Mouse (Mus musculus): Measurements from ENCODE around the gene Suclg1.

Gene Suclg1

DNA sequence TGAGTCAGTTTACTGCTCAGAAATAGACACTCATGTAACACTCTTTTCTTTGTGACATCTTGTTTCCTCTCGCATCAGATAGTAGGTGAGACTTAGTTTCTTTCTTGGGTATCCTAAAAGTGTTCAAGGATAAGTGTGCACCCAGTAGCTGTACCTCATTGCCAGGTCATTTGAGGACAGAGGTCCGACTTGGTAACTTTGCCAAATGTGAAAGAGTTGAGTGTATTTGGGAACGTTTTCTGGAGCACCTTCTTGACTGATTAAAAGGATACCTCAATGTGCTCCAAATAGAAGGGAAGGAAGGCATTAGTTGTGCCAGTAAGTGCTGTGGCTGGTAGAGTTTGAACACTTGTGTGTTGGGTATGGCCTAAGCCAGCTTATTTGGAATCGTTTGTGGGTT is 1.7 kb downstream of the Suclg1 start:
- in situ Hi-C loops (cut with MboI, MseI), result no loop called here

DNA sequence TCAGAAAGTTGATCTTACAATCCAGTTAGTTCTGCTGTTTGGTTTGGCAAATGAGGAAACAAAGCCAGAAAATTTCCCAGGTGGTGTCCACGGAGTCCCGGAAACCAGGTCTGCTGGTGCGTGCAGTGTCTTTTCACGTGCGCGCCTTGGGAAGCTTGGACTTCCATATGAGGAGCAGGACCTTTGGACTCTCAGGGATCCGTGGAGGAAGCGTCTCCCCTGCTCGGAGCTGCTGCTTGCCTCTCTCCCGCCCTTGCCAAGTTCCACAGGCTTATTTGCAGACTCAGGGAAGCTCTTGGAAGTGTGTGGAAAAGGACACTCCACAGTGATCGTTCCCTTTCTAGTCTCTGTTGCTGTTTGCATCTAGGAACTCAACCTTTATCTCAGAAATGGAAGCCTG is 3.2 kb downstream of the Suclg1 start:
- in situ Hi-C loops (cut with MboI, MseI), result no loop called here

DNA sequence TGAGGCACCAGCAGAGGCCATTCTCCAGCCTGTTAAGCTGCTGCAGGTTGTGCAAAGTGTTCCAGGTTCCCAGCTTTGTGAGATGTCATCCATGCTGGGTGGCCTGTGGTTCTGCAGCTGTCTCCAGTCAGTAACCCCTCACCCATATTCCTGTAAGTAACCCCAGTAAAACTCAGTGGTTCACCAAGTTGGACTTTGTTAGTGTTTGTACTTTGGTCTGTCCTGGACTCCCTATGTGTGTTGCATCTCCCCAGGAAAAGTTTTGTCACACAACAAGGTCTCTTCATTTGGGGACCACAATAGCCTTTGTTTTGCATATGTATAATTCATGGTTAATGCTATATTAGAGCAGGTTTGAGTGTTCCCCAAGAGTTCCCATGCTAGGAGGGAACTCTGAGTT is 4.2 kb downstream of the Suclg1 start:
- in situ Hi-C loops (cut with MboI, MseI), result no loop called here

DNA sequence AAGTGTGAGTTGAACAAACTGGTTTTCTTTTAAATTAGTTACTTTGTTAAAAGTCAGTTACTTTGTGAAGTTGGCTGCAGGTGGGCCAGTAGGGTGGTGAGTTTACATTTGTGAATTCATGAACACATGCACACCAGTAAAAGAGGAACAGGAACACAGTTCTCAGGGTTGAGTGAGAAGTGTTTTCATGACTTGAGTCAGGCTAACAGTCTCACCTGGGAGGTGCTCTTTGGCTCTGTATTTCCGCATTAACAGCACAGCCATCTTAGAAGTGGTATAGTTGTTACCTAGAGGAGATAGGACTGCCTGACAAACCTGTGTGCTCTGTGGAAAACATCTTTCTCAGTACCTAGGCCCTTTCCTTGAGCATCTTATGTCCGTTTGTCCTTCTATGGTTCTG is 4.8 kb downstream of the Suclg1 start:
- in situ Hi-C loops (cut with MboI, MseI), result no loop called here

DNA sequence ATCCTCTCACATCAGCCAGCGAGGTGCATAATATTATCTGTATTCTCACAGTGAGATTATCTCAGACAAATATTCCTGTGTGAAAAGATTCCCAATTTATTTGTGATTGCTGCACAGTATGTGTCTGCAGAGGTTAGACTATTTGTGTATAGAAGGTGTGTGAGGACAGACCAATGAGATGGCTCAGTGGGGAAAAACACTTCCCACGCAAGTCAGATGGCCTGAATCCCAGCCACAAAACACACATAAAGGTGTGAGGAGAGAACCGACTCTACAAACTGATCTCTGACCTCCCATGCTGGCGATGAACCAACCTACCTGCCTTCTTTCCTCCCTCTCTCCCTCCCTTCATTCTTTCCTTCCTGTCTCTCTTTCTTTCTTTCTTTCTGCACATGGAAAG is 5.4 kb downstream of the Suclg1 start:
- in situ Hi-C loops (cut with MboI, MseI), result no loop called here

DNA sequence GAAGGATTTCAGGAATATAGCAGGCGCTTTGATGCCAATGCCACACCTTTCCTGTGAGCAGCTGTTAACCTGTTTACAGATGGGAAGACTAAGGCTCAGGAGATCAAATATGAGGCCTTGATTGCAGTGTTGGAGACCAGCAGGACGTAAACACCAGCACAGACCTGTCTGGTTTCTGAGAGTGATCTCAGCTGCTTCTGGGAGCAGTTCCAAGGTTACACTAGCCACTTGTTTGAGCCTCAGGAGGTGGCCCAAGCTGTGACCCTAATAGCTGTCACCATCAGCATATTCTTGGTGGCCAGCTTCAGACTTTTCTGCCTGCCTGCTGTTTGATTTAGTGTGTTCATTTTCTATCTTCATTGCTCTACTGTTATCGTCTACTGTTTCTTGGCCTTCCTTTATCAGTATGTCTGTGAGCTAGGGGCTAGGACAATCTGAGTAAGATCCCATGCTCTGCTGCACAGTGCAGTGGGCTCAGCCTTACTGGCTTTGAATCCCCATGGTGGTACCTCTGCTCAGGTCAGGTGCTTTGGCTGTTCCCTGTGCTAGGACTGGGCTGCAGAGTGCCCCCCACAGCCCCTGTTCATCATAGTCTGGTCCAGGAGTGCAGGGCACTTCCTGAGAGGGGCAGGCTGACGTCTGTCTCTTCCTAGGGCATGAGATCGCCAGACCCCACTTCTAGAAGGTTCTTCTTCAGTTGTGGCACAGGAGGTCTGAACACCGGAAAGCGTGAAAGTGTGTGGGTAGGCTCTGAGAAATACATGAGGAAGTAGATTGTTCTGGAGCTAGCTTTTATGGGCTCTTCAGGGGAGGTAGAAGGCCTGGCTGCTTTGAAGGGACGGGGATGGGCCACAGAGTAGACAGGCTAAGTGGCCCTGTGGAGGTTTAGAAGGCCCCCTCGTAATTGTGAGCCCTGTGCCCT is 6.4 kb downstream of the Suclg1 start:
- in situ Hi-C loops (cut with MboI, MseI), result no loop called here

DNA sequence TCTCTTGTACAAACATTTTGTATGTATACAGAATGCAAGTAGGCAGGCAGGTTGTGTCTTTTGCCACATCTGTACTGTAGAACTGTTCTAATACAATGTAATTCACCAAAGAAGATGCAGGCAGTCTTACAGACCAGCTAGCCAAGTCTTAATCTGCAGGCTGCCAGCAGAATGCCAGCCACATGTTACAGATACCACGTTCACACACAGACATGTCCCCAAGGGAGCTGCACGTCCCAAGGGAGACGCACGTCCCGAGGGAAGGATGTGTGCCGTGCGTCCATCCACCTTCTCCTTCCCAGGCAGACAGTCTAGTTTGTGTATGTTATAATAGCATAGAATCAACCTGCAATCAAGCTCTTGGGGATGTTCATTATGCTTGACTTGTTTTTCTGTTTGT is 8.9 kb downstream of the Suclg1 start:
- in situ Hi-C loops (cut with MboI, MseI), result no loop called here

DNA sequence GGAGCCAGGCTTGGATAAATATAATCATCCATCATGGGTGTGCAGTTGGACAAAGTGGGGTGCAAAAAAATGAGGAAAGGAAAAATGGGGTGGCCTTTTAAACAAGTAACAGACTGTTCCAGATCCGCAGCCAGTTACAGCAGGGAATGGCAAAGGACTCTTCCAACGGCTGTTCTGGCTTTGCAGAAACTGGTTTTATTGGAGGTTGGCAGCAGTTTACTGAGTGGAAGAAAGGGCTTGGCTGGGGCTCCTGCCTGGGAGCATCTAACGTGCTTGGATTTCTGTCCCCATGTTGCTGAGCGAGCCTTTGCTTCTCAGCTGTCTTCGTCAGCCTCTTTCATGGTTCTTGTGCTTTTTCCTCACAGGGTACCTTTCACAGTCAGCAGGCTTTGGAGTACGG is 11.9 kb downstream of the Suclg1 start:
- in situ Hi-C loops (cut with MboI, MseI), result no loop called here

DNA sequence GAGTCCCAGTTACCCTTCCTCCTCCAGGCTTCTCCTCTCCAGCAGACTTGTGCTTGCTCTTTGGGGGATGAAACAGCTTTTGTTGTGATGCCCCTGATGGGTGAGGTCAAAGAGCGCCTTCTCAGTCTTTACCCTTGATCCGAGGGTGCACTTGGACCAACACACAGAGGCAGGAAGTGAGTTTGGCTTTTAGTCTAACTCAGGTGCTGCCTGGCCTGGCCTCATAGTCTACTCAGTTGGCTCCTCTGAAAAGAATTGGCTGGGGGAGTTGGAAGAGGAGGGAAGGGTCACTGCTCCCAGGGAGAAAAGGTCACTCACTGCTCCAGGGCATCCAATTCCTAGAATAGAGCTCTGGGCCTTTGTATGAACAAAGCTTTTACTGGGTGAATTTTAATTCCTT is 16.6 kb downstream of the Suclg1 start:
- in situ Hi-C loops (cut with MboI, MseI), result no loop called here

DNA sequence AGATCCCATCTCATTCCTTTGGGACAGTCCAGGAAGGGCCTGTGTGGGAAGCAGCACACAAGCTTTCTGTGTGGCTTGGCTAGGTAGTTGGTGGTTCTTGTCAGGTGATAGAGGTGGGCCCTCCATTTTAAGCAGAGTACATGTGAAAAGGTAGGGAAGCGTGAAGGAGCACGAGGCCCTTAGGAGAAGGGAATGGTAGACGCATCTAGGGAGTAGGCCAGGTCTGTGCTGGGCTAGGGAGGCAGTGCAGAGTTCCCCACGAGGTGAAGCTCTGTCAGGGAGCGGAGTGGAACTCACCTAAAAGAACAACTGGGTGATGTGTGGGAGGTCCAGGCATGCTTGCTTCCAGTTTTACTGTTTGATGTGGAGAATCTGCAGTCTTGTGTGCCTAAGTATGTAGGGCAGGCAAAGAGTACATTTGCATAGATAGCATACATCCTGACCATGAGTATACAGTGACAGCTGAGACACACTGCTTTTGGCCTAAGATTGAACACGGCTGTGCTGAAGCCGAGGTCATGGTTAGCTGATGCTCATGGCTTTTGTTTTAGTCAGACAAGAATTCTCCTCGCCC is 19.6 kb downstream of the Suclg1 start:
- in situ Hi-C loops (cut with MboI, MseI), result no loop called here

DNA sequence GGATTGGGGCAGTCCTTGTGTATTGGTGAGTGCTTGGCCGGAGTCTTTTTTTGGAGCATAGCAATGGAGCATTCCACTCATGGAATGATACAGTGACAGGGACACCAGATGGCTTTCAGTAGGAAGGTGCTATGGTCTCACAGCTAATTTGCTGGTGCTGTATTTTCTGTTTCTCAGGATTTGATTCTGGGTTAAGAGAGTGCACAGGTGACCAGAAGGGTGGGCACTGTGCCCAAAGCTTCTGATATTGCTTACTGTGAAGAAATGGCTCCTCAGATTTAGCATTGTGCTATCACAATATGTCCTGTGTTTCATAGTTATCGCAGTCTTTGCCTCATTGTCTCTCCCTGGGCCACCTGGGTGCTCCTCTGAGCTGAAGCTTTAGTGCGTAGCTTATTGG is 21.2 kb downstream of the Suclg1 start:
- in situ Hi-C loops (cut with MboI, MseI), result no loop called here

DNA sequence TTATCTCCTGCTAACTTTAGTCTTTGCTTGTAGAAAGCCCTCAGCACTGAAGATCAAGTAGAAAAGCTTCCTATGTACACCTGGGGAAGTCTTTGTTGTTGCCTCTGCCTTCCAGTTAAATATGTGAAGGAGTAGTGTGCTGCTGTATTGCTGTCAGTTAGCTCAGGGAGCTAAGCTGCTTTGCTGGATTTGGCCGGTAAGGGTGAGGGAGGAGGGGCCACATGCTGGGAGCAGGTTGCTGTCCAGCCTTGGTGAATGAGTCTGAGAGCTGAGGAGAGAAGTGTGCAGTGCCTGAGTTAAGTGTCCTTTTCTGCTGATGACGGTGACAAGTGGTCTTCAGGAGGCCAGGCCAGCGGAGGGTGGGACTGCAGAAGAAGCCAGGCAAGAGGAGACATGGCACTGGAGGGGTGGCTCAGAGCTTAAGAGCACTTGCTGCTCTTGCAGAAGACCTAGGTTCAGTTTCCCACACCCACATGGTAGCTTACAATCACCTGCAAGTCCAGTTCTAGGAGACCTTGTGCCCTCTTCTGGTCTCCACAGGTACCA is 23.4 kb downstream of the Suclg1 start:
- in situ Hi-C loops (cut with MboI, MseI), result no loop called here

DNA sequence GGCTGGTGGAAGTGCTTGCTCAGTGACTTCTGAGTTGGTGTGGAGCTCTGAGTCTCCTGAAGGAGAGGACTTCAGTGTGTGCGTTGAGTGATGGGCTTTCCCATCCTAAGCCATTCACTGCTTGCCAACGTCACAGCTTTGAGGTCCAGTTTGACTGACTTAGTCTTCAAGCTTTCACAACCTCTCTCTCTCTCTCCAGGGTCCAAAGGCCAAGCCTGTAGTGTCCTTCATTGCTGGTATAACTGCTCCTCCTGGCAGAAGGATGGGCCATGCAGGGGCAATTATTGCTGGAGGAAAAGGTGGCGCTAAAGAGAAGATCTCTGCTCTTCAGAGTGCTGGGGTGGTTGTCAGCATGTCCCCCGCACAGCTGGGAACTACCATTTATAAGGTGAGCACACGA is 26.8 kb downstream of the Suclg1 start:
- in situ Hi-C loops (cut with MboI, MseI), result no loop called here

DNA sequence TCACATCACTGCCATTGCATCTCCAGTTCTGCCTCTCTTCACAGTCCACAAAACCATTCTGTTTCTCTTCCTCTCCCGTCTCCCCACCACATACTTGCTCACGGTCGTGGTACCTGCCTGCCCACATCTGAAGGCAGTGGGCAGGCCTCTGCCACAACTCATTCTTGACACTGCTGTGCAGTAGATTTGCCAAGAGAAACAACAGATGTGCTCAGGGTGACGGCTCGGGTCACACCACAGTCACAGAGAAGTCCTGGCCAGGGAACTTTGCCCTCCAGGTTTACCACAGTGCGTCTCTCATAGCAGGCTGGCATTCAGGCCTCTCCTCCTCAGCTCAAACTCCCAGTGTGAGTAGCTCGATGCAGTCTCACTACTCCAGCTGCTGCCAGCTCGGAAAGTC is 31.5 kb downstream of the Suclg1 start:
- in situ Hi-C loops (cut with MboI, MseI), result no loop called here

DNA sequence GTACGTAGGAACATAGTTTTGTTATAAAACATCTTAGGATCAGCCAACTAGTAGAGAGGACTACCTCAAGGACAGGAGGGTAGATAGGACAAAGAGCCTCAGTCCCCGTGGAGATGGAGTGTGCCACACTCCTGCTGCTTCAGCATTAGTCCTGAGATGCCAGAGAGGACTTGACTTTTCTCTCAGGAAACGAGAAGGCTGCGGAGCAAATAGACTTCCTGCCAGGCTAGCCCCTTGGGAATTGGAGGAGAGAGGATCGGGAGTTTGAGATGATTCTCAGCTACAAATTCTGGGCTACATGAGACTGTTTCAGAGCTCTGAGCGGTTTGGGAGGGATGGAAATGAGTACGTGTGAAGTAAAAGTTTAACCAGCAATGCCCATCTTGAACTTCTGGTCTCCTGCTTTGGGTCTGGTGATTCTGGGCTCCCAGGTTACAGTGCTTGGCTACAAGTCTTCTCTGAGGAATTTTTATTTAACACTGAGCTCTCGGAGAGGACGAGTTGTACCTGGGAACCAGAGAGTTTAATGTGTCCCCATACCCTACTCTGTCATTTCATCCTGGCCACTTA is 32.4 kb downstream of the Suclg1 start:
- in situ Hi-C loops (cut with MboI, MseI), result no loop called here

DNA sequence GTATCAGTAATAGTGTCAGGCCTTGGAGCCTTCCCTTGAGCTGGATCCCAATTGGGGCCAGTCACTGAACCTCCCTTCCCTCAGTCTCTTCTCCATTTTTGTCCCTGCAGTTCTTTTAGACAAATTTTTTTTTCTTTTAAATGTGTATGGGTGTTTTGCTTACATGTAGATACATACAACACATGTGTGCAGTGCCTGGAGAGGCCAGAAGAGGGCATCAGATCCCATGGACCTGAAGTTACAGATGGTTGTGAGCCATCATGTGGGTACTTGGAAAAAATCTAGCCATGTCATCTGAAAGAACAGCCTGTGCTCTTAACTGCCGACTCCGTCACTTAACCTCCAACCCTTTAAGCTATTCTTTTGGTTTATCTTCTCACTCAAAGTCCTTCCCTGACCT is 38.1 kb downstream of the Suclg1 start:
- in situ Hi-C loops (cut with MboI, MseI), result no loop called here

DNA sequence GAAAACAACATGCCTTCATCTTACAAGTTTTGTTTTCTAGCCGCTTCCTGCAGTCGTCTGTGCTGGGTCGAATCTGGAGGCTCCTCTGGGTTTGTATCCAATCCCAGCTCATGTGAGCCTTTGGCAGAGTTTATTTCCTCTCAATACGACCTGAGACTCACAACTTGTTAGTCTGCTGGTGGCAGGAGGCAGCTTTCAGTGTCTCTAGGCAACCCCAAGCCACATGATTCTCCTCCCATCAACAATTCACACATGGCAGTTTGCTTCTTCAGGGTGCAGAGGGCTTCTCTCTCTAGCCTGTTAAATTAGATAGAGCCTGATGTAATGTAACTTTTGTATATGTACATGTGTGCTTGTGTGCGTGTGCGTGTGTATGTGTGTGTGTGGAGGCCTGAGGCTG is 58.7 kb downstream of the Suclg1 start:
- in situ Hi-C loops (cut with MboI, MseI), result no loop called here

DNA sequence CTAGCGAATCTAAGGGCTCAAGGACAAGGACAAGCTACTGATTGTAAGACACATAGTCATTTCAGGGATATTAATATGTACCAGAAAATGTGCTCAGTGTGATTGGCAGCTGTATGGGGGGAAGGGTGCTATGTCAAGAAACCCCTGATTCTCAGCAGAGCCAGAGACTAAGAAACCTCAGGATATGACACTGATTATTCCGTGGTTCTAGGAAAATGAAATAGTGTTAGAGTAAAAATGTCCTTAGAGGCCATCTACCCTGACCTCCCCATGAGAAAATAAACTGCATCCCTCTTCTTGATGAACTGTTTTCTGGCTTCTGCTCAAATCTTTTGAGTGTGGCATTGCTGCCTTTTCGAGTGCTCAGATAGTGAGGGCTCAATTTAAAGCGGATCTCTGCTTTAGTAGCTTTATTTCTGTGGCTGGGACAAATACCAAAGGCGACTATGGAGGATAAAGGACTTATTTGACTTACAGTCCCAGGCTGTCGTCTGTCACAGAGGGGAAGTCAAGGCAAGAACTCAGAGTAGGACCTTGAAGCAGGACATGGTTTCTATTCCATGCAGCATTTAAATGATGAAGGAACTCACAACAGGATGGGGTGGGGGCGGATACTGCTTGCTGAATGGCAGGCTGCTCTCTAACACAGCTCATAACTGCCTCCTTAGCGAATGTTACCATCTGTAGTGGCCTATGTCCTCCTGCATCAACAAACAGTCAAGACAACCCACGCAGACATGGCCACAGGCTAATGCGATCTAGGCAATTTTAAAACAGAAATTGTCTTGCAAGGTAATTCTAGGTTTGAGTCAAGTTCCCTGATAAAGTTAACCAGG is 60.7 kb downstream of the Suclg1 start:
- in situ Hi-C loops (cut with MboI, MseI), result no loop called here

DNA sequence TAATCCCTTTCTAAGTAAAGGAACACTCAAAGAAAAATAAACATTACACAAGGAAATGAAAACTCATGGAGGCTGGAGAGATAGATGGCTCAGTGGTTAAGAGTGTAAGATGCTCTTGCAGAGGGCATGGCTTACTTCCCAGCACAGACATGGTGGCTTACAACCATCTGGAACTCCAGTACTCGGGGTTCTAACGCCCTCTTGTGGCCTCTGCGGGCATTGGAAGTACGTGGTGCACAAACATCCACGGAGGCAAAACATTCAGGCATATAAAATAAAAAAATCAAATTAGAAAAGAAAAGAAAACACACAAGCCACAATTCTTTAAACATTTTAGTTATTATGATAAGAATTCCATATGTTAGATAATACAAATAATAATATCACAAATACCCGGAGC is 63.2 kb downstream of the Suclg1 start:
- in situ Hi-C loops (cut with MboI, MseI), result no loop called here

DNA sequence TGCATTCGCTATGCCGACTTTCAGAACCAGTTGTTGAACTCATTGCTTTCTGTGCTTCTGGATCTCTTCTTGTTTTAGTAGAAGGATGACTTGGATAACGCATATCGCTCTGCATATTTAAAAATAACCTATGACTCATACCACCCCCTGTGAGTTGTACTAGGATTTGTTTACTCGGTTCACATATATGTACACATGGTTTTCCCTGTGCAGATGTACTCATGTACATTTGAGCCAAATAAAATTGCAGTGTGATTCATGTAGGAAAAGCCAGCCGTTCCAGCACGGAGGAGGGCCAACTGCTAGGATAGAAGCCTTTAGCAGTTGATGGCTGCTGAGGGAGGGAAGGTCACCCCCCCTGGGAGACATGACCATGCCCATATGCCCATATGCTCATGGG is 63.6 kb downstream of the Suclg1 start:
- in situ Hi-C loops (cut with MboI, MseI), result no loop called here

DNA sequence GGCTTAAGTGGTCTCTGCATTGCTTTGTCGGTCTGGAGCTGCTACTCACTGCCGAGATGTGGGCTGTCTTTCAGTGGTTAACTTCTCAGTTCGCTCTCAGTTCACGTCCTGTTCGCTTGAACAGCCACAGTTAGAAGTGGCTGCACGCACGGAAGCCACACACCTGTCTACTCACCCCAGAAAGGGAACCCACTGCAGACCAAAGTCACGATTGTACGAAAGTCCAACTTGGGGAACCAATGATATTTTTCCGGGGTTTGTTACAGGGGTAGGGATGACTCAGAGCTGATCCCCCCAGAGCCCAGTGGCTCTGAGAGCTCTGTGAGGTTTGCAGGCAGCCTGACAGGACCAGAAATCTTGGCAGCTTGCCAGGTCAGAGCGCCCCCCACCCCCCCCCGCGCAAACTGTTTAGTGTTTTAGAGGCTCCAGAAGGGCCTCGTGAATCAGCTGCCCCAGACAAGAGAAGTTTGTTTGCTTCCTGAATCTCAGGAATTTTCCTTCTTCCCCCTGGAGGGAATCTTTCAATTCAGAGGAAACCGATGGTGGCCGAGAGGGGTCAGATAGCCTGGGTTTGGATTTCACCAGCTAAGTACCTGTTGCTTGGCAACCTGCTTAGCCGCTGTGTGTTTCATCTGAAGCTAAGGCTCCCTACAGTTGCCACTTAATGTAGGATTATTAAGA is 66.9 kb downstream of the Suclg1 start:
- in situ Hi-C loops (cut with MboI, MseI), result no loop called here
